11 mouse cellular contexts compared by ENCODE assay signal in genomic region chr1:43138268-43138812, GRCm38 (mm10). TPM values are rescaled to one million over a fixed set of nuclear protein-coding genes. Genes with fewer than 3 reads are reported as not detected.
DNase-seq lines count a peak whose midpoint lies in the region; TF ChIP-seq lines count a peak whose summit lies in the region.
"Had no signal": no experiment of that assay in that cellular context is flagged by ENCODE, and none has a peak within 500 bp of the region (broad histone marks: within the 10 kb centered on the region; RNA-seq: fewer than 3 reads in every experiment).

No protein-coding gene starts in this region.

- no peak overlapping the region for H3K4me3 ChIP-seq in heart, adult 2 months
- H3K4me3 ChIP-seq: limb, embryonic 10.5 days; myocyte had no signal

- DNase-seq in heart, adult 2 months, result peak in 1 of 2 experiments; percentile 12
- no peak for DNase-seq in heart, postnatal 36 days
- peak; percentile 22 for DNase-seq in retina, embryonic 14.5 days (ENCODE audit: low spot score)
- DNase-seq in retina, postnatal 1 day, result no peak
- DNase-seq in brain, embryonic 14.5 days (ENCODE audit: low read depth), result no peak
- DNase-seq in Muller cell, postnatal 12 days (ENCODE audit: inconsistent ontology term), result no peak
- no peak for DNase-seq in cerebellum, adult 9-11 months
- DNase-seq: embryo, embryonic 11 days had no signal

- H3K27me3 ChIP-seq in heart, adult 2 months (ENCODE audit: control insufficient read depth, insufficient read depth, low read length), result no peaks in the 10 kb centered on the region

- peaks cover 8% of the 10 kb centered on the region for H3K4me1 ChIP-seq in heart, adult 2 months (ENCODE audit: control insufficient read depth, insufficient read depth, low read length)

- intact Hi-C loops in heart, adult 2 months (cut with DNase I), result no loop called here
- intact Hi-C loops in heart, postnatal 36 days (cut with DNase I), result loop anchor here (5.0 to 10.0 kb wide), 2 partner anchors 406 to 599 kb away; no protein-coding TSS in a partner anchor

- H3K36me3 ChIP-seq in heart, adult 2 months (ENCODE audit: control insufficient read depth, insufficient read depth, low read length), result peaks cover 16% of the 10 kb centered on the region

- no peak overlapping the region for H3K27ac ChIP-seq in heart, adult 2 months
- H3K27ac ChIP-seq: hindbrain, embryonic 14.5 days; limb, embryonic 10.5 days had no signal

- H3K9ac ChIP-seq in heart, adult 2 months (ENCODE audit: low read depth, low read length), result no peak overlapping the region
- H3K9ac ChIP-seq: hindbrain, embryonic 14.5 days had no signal

- TF ChIP-seq EP300 in heart, adult 2 months (IDR thresholded peaks at IDR 0.05; ENCODE audit: insufficient read depth, low read depth, low read length), result no peak

- peak; percentile 50; the same call in 1 of the 2 replicates for TF ChIP-seq POLR2A in heart, adult 2 months (IDR thresholded peaks at IDR 0.05; ENCODE audit: insufficient read depth, low read depth, low read length)
- no peak for TF ChIP-seq POLR2A in brain, embryonic 14.5 days (IDR thresholded peaks at IDR 0.05; ENCODE audit: borderline replicate concordance, extremely low read depth, insufficient read depth, insufficient read length, poor library complexity, severe bottlenecking)

- 59% methylated on average over 15 of the region's 15 CpGs for WGBS in heart, adult 2 months

- H3K79me2 ChIP-seq in heart, adult 2 months (replicated peaks; ENCODE audit: control insufficient read depth, insufficient read depth, low read length), result no peaks in the 10 kb centered on the region

- TF ChIP-seq CTCF in heart, adult 2 months (IDR thresholded peaks at IDR 0.05), result peak; percentile 62
- TF ChIP-seq CTCF in brain, embryonic 14.5 days (IDR thresholded peaks at IDR 0.05; ENCODE audit: borderline replicate concordance, extremely low read depth, insufficient read depth, insufficient read length), result peak; percentile 22; the same call in 1 of the 2 replicates

RNA-seq across cellular contexts. Expression of gene AI597479, which starts 39.8 kb away (rescaled TPM):
- 10 to 100 TPM; 20.3 to 21.1 TPM for total RNA-seq in heart, adult 2 months (2021)
- 8.4 and 13.2 TPM in 2 replicates for polyA plus RNA-seq in heart, adult 2 months (2012; rRNA removed)
- 10 to 100 TPM; 17.6 to 19.9 TPM for total RNA-seq in heart, postnatal 36 days (2021)
- 32.3 and 33.8 TPM in 2 replicates for polyA plus RNA-seq in brain, embryonic 14.5 days (2012; rRNA removed)

RNA-seq across cellular contexts. Expression of gene Tgfbrap1, which starts 39.9 kb away (rescaled TPM):
- total RNA-seq in heart, adult 2 months (2021), result 10 to 100 TPM; 13.9 to 14.5 TPM
- polyA plus RNA-seq in heart, adult 2 months (2012; rRNA removed), result 11.2 and 15.4 TPM in 2 replicates
- total RNA-seq in heart, postnatal 36 days (2021), result 10 to 100 TPM; 14.9 to 15.3 TPM
- 30.4 and 36.0 TPM in 2 replicates for polyA plus RNA-seq in brain, embryonic 14.5 days (2012; rRNA removed)

RNA-seq across cellular contexts. Expression of gene Fhl2, which starts 58.4 kb away (rescaled TPM):
- total RNA-seq in heart, adult 2 months (2021), result 1,000 to 10,000 TPM; 1,721 to 1,764 TPM
- 1,853 and 3,161 TPM in 2 replicates for polyA plus RNA-seq in heart, adult 2 months (2012; rRNA removed)
- 1,000 to 10,000 TPM; 1,415 to 1,925 TPM for total RNA-seq in heart, postnatal 36 days (2021)
- polyA plus RNA-seq in brain, embryonic 14.5 days (2012; rRNA removed), result 15.4 and 17.2 TPM in 2 replicates
